Mouse (Mus musculus) spleen, adult 2 months (tissue): ENCODE measurements around the gene Btbd18.

ENCODE experiments used
- CTCF ChIP-seq: fragments of 200-500 bp; IDR thresholded peaks from 2 replicates; pipeline ENCODE4 v1.5.1; 2011; ENCODE audit warnings: mild to moderate bottlenecking, inconsistent platforms; ENCODE audit not compliant: insufficient read depth, insufficient read length, insufficient replicate concordance; ENCODE audit errors: extremely low read depth
- POLR2A ChIP-seq: fragments of 200-500 bp; IDR thresholded peaks from 2 replicates; pipeline ENCODE4 v1.6.1; 2011; ENCODE audit warnings: low read depth, low read length, inconsistent platforms

DNA sequence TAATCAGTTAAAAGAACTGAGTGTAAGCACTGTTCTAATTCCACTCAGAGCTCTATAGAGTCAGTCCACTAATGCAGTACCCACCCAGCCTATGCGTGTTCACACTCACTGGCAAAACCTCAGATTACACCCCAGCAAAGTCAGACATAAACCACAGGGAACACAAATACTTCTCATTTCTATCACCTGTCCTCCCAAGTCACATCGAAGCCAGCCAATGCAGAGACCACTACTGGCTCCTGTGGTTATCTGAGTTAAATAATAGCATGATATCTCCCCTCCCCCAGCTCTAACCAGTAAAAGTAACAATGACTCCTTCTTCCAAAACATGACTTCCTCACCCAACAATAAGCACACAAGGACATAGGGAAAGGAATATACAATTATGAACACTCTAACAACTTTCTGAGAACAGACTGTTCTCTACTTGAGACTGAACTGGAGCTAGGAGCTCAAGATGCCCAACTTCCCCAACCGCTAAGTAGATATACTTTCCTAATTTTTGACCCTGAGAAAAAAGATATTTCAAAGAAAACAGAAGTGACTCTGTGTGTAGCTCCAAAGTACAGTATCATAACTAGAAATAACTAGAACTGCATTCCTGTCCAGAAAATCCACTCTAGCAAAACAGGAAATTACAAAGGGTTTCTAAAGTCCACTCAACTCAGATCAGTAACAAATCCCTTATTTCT is 35.3 kb upstream of the Btbd18 start:
- no peak for TF ChIP-seq POLR2A
- TF ChIP-seq CTCF, result no peak
